Mouse (Mus musculus) heart, postnatal 0 days (tissue): ENCODE results near the gene Cacna1c. TPM values are rescaled to one million over a fixed set of nuclear protein-coding genes. Genes with fewer than 3 reads are reported as not detected.

ENCODE experiments used
- ATAC-seq: fragments of 200-750 bp; cut with Nextera tagmentation; 2 replicates; pipeline ENCODE4 v1.8.0; 2017; ENCODE audit warnings: low read depth, moderate number of reproducible peaks, moderate library complexity; ENCODE audit not compliant: insufficient read depth
- DNase-seq: peaks from one replicate; pipeline ENCODE4 v3.0.0-alpha.2; 2016; ENCODE audit warnings: low spot score
- H3K27ac ChIP-seq: fragments of 300-500 bp; sonication (generic); 2 replicates; pipeline ENCODE4 v1.5.1; 2014; ENCODE audit warnings: low read depth, mild to moderate bottlenecking
- H3K27me3 ChIP-seq: fragments of 300-500 bp; sonication (generic); 2 replicates; pipeline ENCODE4 v1.6.1; 2014; ENCODE audit warnings: low read length, mixed read lengths; ENCODE audit not compliant: control insufficient read depth, insufficient read depth
- H3K36me3 ChIP-seq: fragments of 300-500 bp; sonication (generic); replicated peaks from 2 replicates; pipeline ENCODE4 v1.6.1; 2014; ENCODE audit warnings: low read length, mixed read lengths; ENCODE audit not compliant: control insufficient read depth, insufficient read depth
- H3K4me1 ChIP-seq: fragments of 300-500 bp; sonication (generic); 2 replicates; pipeline ENCODE4 v1.6.1; 2014; ENCODE audit warnings: antibody characterized with exemption; ENCODE audit not compliant: control insufficient read depth, insufficient read depth
- H3K4me2 ChIP-seq: fragments of 300-500 bp; sonication (generic); 2 replicates; pipeline ENCODE4 v1.6.1; 2014; ENCODE audit warnings: low read depth, mild to moderate bottlenecking, low read length, moderate library complexity
- H3K4me3 ChIP-seq: fragments of 300-500 bp; sonication (generic); 2 replicates; pipeline ENCODE4 v1.5.1; 2014; ENCODE audit warnings: low read depth, low read length
- H3K9ac ChIP-seq: fragments of 300-500 bp; sonication (generic); replicated peaks from 2 replicates; pipeline ENCODE4 v1.6.1; 2014; ENCODE audit warnings: low read depth, low read length, mixed read lengths
- H3K9me3 ChIP-seq: fragments of 300-500 bp; sonication (generic); replicated peaks from 2 replicates; pipeline ENCODE4 v1.6.1; 2016; ENCODE audit warnings: low read length; ENCODE audit not compliant: control insufficient read depth
- CTCF ChIP-seq: IDR thresholded peaks from 2 replicates; pipeline ENCODE4 v1.5.1; 2016; ENCODE audit warnings: antibody characterized with exemption, control low read depth, low read depth
- EP300 ChIP-seq: IDR thresholded peaks from 2 replicates; pipeline ENCODE4 v1.6.1; 2016; ENCODE audit warnings: antibody characterized with exemption, low read depth
- WGBS: fragments of 180-500 bp; shearing (Covaris S2); extraction: QIAGEN DNeasy Blood & Tissue Kit; methylation state at CpG from one replicate; pipeline ENCODE4 v1.1.7; 2014; 5-methylcytosine and 5-hydroxymethylcytosine counted together
- polyA plus RNA-seq: library from polyadenylated mRNA; unstranded; fragments of >200 nt; fragmentation: Nextera tagmentation; extraction: Ambion mirVana; gene quantifications from 2 replicates; pipeline ENCODE4 v1.2.1, GENCODE M21; 2015
- total RNA-seq: library from RNA; depleted of rRNA; stranded (reverse); fragments of >200 nt; gene quantifications from 2 replicates; pipeline ENCODE4 v1.2.3, GENCODE M21; 2014; ENCODE audit warnings: low replicate concordance

Gene Cacna1c
- total and polyA plus RNA-seq, 2 experiments from 2014 or later = 51.3 to 159 TPM

DNA sequence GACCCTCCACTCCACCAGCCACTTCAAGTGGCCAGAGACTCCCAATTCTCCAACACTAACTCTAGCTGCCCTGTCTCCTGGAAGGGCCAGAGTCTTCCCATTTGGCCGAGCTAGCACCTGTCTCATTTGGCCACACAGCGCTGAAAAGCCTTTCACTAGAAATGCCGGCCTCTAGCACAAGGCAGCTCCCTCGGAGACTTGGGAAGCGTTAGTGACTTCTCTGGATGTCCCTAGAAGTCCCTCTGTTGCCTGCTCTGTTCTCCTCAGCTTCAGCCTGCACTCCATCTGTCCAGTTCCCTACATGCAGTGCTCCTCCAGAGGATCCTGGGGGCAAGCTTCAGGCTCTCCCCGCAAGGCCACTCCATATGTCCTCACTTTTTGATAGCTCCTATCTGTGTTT, 101.1 kb downstream of the Cacna1c start:
- DNase-seq = no peak
- no peak for ATAC-seq
- no peak for TF ChIP-seq EP300
- TF ChIP-seq CTCF = no peak
- H3K4me2 ChIP-seq = no peak overlapping the region
- H3K4me3 ChIP-seq = no peak overlapping the region
- no peak overlapping the region for H3K9ac ChIP-seq
- H3K4me1 ChIP-seq = peaks cover 35% of the 10 kb centered on the region
- H3K36me3 ChIP-seq = no peaks in the 10 kb centered on the region
- H3K27me3 ChIP-seq = no peaks in the 10 kb centered on the region
- no peak overlapping the region for H3K27ac ChIP-seq
- 56% methylated on average over 6 of the region's 6 CpGs for WGBS
- H3K9me3 ChIP-seq = no peaks in the 10 kb centered on the region

DNA sequence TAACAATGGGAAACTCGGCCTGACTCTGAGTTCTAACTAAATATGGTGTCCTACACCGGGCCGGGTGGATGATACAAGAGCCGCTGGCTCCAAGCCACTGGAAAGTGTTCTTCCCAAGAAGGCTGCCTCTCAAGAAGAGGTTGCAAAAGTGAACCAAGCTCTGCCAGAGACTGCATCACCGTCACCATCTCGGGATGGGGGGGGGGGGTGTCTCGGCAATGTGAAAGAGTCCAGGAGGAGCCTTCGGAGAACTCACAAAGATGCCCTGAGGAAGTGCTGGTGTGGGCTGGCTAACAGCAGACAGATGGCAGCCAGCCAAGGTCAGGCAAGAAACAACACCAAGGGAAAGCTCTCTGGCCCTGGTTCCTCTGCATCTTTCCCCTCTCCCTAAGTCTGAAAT, 107.0 kb downstream of the Cacna1c start:
- Histone ChIP-seq H3K9ac (no peak overlapping the region), H3K4me1 (peaks cover 43% of the 10 kb centered on the region), H3K36me3 (no peaks in the 10 kb centered on the region), H3K27me3 (no peaks in the 10 kb centered on the region), H3K4me2 (peak overlapping the region; percentile 27), H3K9me3 (no peaks in the 10 kb centered on the region), H3K27ac (peak overlapping the region; percentile 71), H3K4me3 (no peak overlapping the region)
- TF ChIP-seq CTCF = no peak
- TF ChIP-seq EP300 = no peak
- peak; percentile 33; the same call in 1 of the 2 replicates for ATAC-seq
- no peak for DNase-seq
- WGBS = 18% methylated on average over 8 of the region's 8 CpGs

DNA sequence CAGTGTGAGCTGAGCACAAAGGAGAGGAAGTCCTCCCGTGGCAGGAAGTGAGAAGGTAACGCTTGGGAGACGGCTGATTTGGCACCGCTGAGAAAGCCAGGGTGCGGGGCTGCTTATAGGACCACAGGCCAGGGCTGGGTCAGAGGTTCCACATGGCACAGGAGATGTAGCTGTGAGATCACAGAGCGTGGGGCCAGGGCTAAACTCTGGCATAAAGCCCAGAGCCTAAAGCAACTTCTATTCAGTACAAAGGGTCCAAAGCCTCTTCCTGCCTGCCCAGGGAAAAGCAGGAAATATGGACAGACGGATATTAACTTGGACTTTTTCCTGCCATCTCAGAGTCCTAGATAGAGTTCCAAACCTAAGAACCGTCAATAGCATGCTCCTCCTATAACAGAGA, 107.8 kb downstream of the Cacna1c start:
- H3K4me3 ChIP-seq = no peak overlapping the region
- no peak overlapping the region for H3K4me2 ChIP-seq
- peak overlapping the region; percentile 61 for H3K27ac ChIP-seq
- H3K9ac ChIP-seq = no peak overlapping the region
- DNase-seq (no peak), ATAC-seq (no peak)
- no peaks in the 10 kb centered on the region for H3K27me3 ChIP-seq
- TF ChIP-seq EP300 (no peak), CTCF (no peak)
- no peaks in the 10 kb centered on the region for H3K9me3 ChIP-seq
- H3K36me3 ChIP-seq = no peaks in the 10 kb centered on the region
- 22% methylated on average over 8 of the region's 8 CpGs for WGBS
- H3K4me1 ChIP-seq = peaks cover 51% of the 10 kb centered on the region

DNA sequence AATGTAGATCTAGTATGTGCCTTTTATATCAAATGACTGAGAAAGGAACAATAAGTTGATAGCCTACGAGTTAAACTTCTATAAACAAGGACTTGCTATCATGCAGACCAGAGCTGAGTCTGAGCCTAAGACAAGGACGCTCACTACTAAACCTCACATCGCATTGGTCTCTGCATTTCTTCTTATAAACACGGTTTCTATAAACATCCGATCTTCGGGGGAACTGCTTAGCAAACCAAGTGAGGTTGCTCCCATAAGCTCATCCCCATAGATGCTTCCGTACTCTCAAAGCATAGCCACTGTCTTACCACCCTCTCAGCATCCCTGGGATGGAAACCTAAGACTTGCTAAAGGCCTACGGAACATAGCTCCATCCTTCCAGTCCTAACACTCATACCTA, 108.3 kb downstream of the Cacna1c start:
- Histone ChIP-seq H3K9me3 (no peaks in the 10 kb centered on the region), H3K27me3 (no peaks in the 10 kb centered on the region), H3K27ac (peak overlapping the region; percentile 61; the same call in 1 of the 2 replicates), H3K4me2 (no peak overlapping the region), H3K36me3 (no peaks in the 10 kb centered on the region), H3K9ac (no peak overlapping the region), H3K4me1 (peaks cover 54% of the 10 kb centered on the region), H3K4me3 (no peak overlapping the region)
- ATAC-seq = no peak
- 78% methylated on average over 8 of the region's 8 CpGs for WGBS
- no peak for TF ChIP-seq EP300
- no peak for TF ChIP-seq CTCF
- no peak for DNase-seq

DNA sequence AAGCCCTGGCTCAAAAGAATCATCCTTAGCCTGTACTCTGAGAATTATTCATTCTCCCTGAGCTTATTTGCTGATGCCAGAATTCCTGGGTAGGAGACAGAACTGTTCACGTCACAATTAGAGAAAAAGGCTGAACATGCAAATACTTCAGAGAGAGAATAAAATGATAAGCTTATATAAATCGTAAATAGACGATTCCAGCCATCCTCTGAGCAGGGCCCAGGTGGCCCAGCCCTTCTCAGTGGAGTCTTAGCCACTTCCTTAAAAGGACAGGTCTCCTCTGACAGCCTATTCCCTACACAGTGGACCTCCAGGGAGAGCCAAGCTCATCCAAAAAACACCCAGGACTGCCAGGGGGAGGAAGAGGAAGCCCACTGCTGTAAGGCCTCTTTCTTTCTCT, 110.4 kb downstream of the Cacna1c start:
- DNase-seq (no peak), ATAC-seq (no peak)
- 30% methylated on average over 3 of the region's 3 CpGs for WGBS
- Histone ChIP-seq H3K4me3 (no peak overlapping the region), H3K4me2 (no peak overlapping the region), H3K9me3 (no peaks in the 10 kb centered on the region), H3K36me3 (no peaks in the 10 kb centered on the region), H3K9ac (peak overlapping the region; percentile 26; the same call in 1 of the 2 replicates), H3K4me1 (peaks cover 63% of the 10 kb centered on the region), H3K27ac (peak overlapping the region; percentile 49), H3K27me3 (no peaks in the 10 kb centered on the region)
- TF ChIP-seq CTCF = no peak
- no peak for TF ChIP-seq EP300

DNA sequence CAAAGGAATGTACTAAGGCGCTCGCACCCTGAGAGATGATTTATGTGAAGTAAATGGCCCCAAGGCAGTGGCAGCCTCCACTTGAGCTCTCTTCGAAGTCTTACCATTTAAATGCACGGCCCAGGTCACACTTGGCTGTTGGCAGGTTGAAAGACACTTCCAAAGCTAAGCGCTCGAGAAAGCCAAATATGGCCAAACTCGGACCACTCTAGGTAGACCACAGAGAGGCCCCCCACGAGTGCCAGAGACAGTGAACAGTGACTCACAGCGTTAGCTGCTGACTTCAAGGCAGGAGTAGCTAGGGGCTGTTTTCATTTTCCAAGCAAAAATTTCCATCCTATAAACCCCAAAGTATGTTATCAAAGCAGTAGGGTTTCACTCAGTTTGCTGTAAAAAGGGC, 111.7 kb downstream of the Cacna1c start:
- Histone ChIP-seq H3K9me3 (no peaks in the 10 kb centered on the region), H3K27me3 (no peaks in the 10 kb centered on the region), H3K9ac (no peak overlapping the region), H3K36me3 (no peaks in the 10 kb centered on the region), H3K4me2 (0 out of 2 replicates have a peak overlapping the region, but pooled peaks have one; percentile 21), H3K4me3 (no peak overlapping the region), H3K4me1 (peaks cover 60% of the 10 kb centered on the region), H3K27ac (peak overlapping the region; percentile 49)
- no peak for TF ChIP-seq CTCF
- 47% methylated on average over 9 of the region's 9 CpGs for WGBS
- ATAC-seq (no peak), DNase-seq (no peak)
